Mouse (Mus musculus) CH12.LX (cell line): Measurements from ENCODE around the gene Trex1. TPM values are rescaled to one million over a fixed set of nuclear protein-coding genes. Genes with fewer than 3 reads are reported as not detected.

Experiments used
- DNase-seq: peaks from one replicate; pipeline ENCODE4 v3.0.0-alpha.2; 2013; ENCODE audit errors: extremely low read depth
- H3K27ac ChIP-seq: 2 replicates; pipeline ENCODE4 v1.5.1; 2012; ENCODE audit warnings: low read depth, mild to moderate bottlenecking, control low read depth, moderate library complexity; ENCODE audit not compliant: insufficient read depth
- H3K27me3 ChIP-seq: replicated peaks from 2 replicates; pipeline ENCODE3; 2012; ENCODE audit warnings: inconsistent platforms
- H3K36me3 ChIP-seq, 2 experiments: replicated peaks in 1 of 2; 2 replicates each; pipeline versions ENCODE3 to v1.6.1; 2012; ENCODE audit warnings: inconsistent platforms in 1 of 2, low read length in 1 of 2, mild to moderate bottlenecking in 1 of 2, mixed read lengths in 1 of 2, moderate library complexity in 1 of 2; ENCODE audit not compliant: control insufficient read depth in 1 of 2, insufficient read depth in 1 of 2
- H3K4me1 ChIP-seq, 2 experiments: 2 replicates each; pipeline ENCODE4 v1.6.1; 2012; ENCODE audit warnings: inconsistent platforms in 1 of 2, moderate library complexity in 1 of 2; ENCODE audit not compliant: insufficient read depth in 2 of 2, control insufficient read depth in 1 of 2
- H3K4me2 ChIP-seq: 2 replicates; pipeline ENCODE4 v1.6.1; 2012; ENCODE audit warnings: low read depth, mild to moderate bottlenecking, control low read depth; ENCODE audit not compliant: poor library complexity, insufficient read depth, severe bottlenecking
- H3K4me3 ChIP-seq, 3 experiments: fragments of 150-350 bp in 1 of 3; sonication (generic) in 1 of 3; replicated peaks in 1 of 3; 2 replicates each; pipeline versions ENCODE3 to v1.5.1; 2011 to 2012; ENCODE audit warnings: low read depth in 2 of 3, low read length in 2 of 3, mild to moderate bottlenecking in 2 of 3, moderate library complexity in 2 of 3, control low read depth in 1 of 3, improper control_type of control experiment in 1 of 3, inconsistent platforms in 1 of 3, mixed read lengths in 1 of 3; ENCODE audit not compliant: poor library complexity in 1 of 3
- H3K79me2 ChIP-seq: replicated peaks from 2 replicates; pipeline ENCODE4 v1.6.1; 2012; ENCODE audit warnings: mild to moderate bottlenecking, moderate library complexity; ENCODE audit not compliant: control insufficient read depth, poor library complexity, insufficient read depth, severe bottlenecking; ENCODE audit errors: extremely low read depth
- H3K9ac ChIP-seq: 2 replicates; pipeline ENCODE4 v1.6.1; 2012; ENCODE audit warnings: low read depth, mild to moderate bottlenecking, control low read depth, moderate library complexity; ENCODE audit not compliant: insufficient read depth
- H3K9me3 ChIP-seq: replicated peaks from 2 replicates; pipeline ENCODE3; 2012; ENCODE audit warnings: low read length, inconsistent platforms, mixed read lengths
- BHLHE40 ChIP-seq: IDR thresholded peaks from 2 replicates; pipeline ENCODE4 v1.6.1; 2011; ENCODE audit warnings: mild to moderate bottlenecking, low read depth, low read length, improper control_type of control experiment
- CHD1 ChIP-seq: IDR thresholded peaks from 2 replicates; pipeline ENCODE4 v1.6.1; 2012; ENCODE audit warnings: low read depth, low read length, improper control_type of control experiment, inconsistent platforms
- CHD2 ChIP-seq: IDR thresholded peaks from 2 replicates; pipeline ENCODE4 v1.6.1; 2011; ENCODE audit warnings: low read length, improper control_type of control experiment
- CTCF ChIP-seq, 2 experiments: IDR thresholded peaks in 1 of 2; conservative IDR thresholded peaks in 1 of 2; 2 replicates each; pipeline ENCODE4 v1.5.1; 2011 to 2012; ENCODE audit warnings: low read depth in 2 of 2, low read length in 2 of 2, improper control_type of control experiment in 1 of 2, inconsistent platforms in 1 of 2, mild to moderate bottlenecking in 1 of 2, moderate library complexity in 1 of 2
- ETS1 ChIP-seq: conservative IDR thresholded peaks from 2 replicates; pipeline ENCODE4 v1.6.1; 2012; ENCODE audit warnings: low read depth, mild to moderate bottlenecking, inconsistent platforms, low read length, improper control_type of control experiment, moderate library complexity
- HCFC1 ChIP-seq: IDR thresholded peaks from 2 replicates; pipeline ENCODE4 v1.6.1; 2012; ENCODE audit warnings: low read depth, mild to moderate bottlenecking, inconsistent platforms, low read length, improper control_type of control experiment
- IRF4 ChIP-seq: IDR thresholded peaks from 2 replicates; pipeline ENCODE4 v1.6.1; 2014; ENCODE audit warnings: low read depth, mild to moderate bottlenecking, inconsistent platforms, low read length, improper control_type of control experiment
- JUN ChIP-seq: IDR thresholded peaks from 2 replicates; pipeline ENCODE4 v1.6.1; 2011; ENCODE audit warnings: low read depth, mild to moderate bottlenecking, low read length, improper control_type of control experiment, moderate library complexity; ENCODE audit not compliant: insufficient read depth
- KAT2A ChIP-seq: IDR thresholded peaks from 2 replicates; pipeline ENCODE4 v1.6.1; 2012; ENCODE audit warnings: low read length, improper control_type of control experiment, inconsistent platforms; ENCODE audit not compliant: insufficient replicate concordance
- MAX ChIP-seq: IDR thresholded peaks from 2 replicates; pipeline ENCODE4 v1.6.1; 2011; ENCODE audit warnings: low read length, improper control_type of control experiment
- MXI1 ChIP-seq: IDR thresholded peaks from 2 replicates; pipeline ENCODE4 v1.6.1; 2011; ENCODE audit warnings: mild to moderate bottlenecking, low read depth, low read length, improper control_type of control experiment
- MYC ChIP-seq: IDR thresholded peaks from 2 replicates; pipeline ENCODE4 v1.6.1; 2011; ENCODE audit warnings: low read depth, mild to moderate bottlenecking, improper control_type of control experiment, low read length
- POLR2AphosphoS2 ChIP-seq: IDR thresholded peaks from 2 replicates; pipeline ENCODE4 v1.6.1; 2011; ENCODE audit warnings: low read depth, low read length, improper control_type of control experiment
- RAD21 ChIP-seq: IDR thresholded peaks from 2 replicates; pipeline ENCODE4 v1.6.1; 2011; ENCODE audit warnings: low read depth, mild to moderate bottlenecking, low read length, improper control_type of control experiment, moderate library complexity
- SMC3 ChIP-seq: IDR thresholded peaks from 2 replicates; pipeline ENCODE4 v1.6.1; 2011; ENCODE audit warnings: low read depth, low read length, improper control_type of control experiment
- UBTF ChIP-seq: IDR thresholded peaks from 2 replicates; pipeline ENCODE4 v1.6.1; 2012; ENCODE audit warnings: low read depth, mild to moderate bottlenecking, inconsistent platforms, low read length, improper control_type of control experiment, moderate library complexity
- USF2 ChIP-seq: conservative IDR thresholded peaks from 2 replicates; pipeline ENCODE4 v1.6.1; 2011; ENCODE audit warnings: low read depth, low read length, improper control_type of control experiment
- ZNF384 ChIP-seq: IDR thresholded peaks from 2 replicates; pipeline ENCODE4 v1.6.1; 2012; ENCODE audit warnings: low read depth, low read length, improper control_type of control experiment, inconsistent platforms
- dilution Hi-C: fragments of 300-500 bp; cut with MboI; formaldehyde crosslinking; loops from 2 replicates; pipeline ENCODE4 v1.14.3; 2020; ENCODE audit warnings: low sequenced_read_pairs; ENCODE audit not compliant: extremely low pct_unique_long_range_greater_than_20kb, extremely low pct_ligation_motif_present
- in situ Hi-C: fragments of 300-500 bp; cut with MboI; formaldehyde crosslinking; loops from 3 replicates; pipeline ENCODE4 v1.14.3; 2019; ENCODE audit warnings: low sequenced_read_pairs, low pct_ligation_motif_present, low pct_unique_long_range_greater_than_20kb, mixed read lengths
- polyA plus RNA-seq: library from polyadenylated mRNA; unstranded; fragments of >175 nt; gene quantifications from 2 replicates; pipeline ENCODE4 v1.2.1, GENCODE M21; 2012; ENCODE audit warnings: low read depth; ENCODE audit not compliant: insufficient read length
- total RNA-seq, 2 experiments: library from RNA; depleted of rRNA; stranded (reverse); fragments of 300-350 nt in 1 of 2; fragments of >200 nt in 1 of 2; gene quantifications; 2 replicates each; pipeline ENCODE4 v1.2.3; 2012 to 2014

Gene Trex1
- total and polyA plus RNA-seq, 3 experiments, result 20.8 to 22.9 (median 21.1) TPM

GRCm38 (mm10) chr9:109097291-109097690, 37.8 kb upstream of the Trex1 start:
- Histone ChIP-seq H3K4me3 (no peak overlapping the region), H3K36me3 (peaks cover 3 to 9% of the 10 kb centered on the region in 2 experiments), H3K4me1 (peaks cover 4 to 9% of the 10 kb centered on the region in 2 experiments; a peak in 2 of 4 replicates), H3K79me2 (no peaks in the 10 kb centered on the region), H3K4me2 (no peak overlapping the region), H3K9me3 (no peaks in the 10 kb centered on the region), H3K27ac (no peak overlapping the region), H3K27me3 (peaks cover 77% of the 10 kb centered on the region), H3K9ac (no peak overlapping the region)
- no peak for DNase-seq
- TF ChIP-seq IRF4 (no peak), BHLHE40 (no peak), MAX (no peak)
- in situ Hi-C loops, result no loop called here
- dilution Hi-C loops, result no loop called here

DNA sequence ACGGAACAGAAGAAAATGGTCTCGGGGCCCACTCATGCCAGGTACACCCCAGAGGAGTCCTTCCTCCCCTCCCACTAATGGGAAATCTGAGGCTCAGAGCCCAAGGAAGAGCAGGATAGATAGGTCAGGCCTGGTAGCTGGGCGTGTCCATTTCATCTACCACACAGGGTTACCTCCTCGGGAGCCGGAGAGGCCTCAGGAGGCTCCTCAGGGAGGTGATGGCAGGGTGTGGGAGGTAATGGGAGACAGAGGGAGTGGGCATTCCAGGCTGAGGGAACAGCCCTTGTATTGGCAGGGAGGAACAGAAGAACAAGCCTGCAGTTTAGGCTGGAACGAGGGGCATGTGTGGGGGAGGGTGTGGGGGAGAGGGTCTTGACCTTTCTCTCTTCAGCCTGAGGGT, 37.3 kb upstream of the Trex1 start:
- TF ChIP-seq POLR2AphosphoS2, result no peak
- no peak for TF ChIP-seq MXI1
- no peak for TF ChIP-seq CHD1
- in situ Hi-C loops, result no loop called here
- Histone ChIP-seq H3K36me3 (peaks cover 7 to 13% of the 10 kb centered on the region in 2 experiments), H3K9ac (no peak overlapping the region), H3K9me3 (no peaks in the 10 kb centered on the region), H3K4me2 (no peak overlapping the region), H3K4me1 (peaks cover 4 to 9% of the 10 kb centered on the region in 2 experiments; a peak in 2 of 4 replicates), H3K79me2 (no peaks in the 10 kb centered on the region), H3K27ac (no peak overlapping the region), H3K4me3 (no peak overlapping the region), H3K27me3 (peaks cover 72% of the 10 kb centered on the region)
- dilution Hi-C loops, result no loop called here
- no peak for DNase-seq

GRCm38 (mm10) chr9:109096251-109096661, 36.7 kb upstream of the Trex1 start:
- Histone ChIP-seq H3K4me2 (no peak overlapping the region), H3K27me3 (peaks cover 68% of the 10 kb centered on the region), H3K9ac (no peak overlapping the region), H3K27ac (no peak overlapping the region), H3K79me2 (no peaks in the 10 kb centered on the region), H3K9me3 (no peaks in the 10 kb centered on the region), H3K4me1 (peaks cover 4 to 9% of the 10 kb centered on the region in 2 experiments; a peak in 2 of 4 replicates), H3K36me3 (peaks cover 12 to 19% of the 10 kb centered on the region in 2 experiments), H3K4me3 (no peak overlapping the region)
- dilution Hi-C loops (no loop called here), in situ Hi-C loops (no loop called here)
- no peak for DNase-seq
- TF ChIP-seq KAT2A, result no peak
- TF ChIP-seq ETS1, result no peak
- no peak for TF ChIP-seq CTCF (conservative IDR thresholded peaks at IDR 0.05 in 1 of 2, IDR thresholded peaks at IDR 0.05 in 1 of 2; ENCODE audit: low read depth in 2 of 2, low read length in 2 of 2)
- TF ChIP-seq HCFC1, result no peak
- no peak for TF ChIP-seq CHD1
- TF ChIP-seq ZNF384, result no peak
- TF ChIP-seq SMC3, result no peak
- no peak for TF ChIP-seq USF2
- TF ChIP-seq RAD21, result no peak
- TF ChIP-seq MYC, result no peak
- TF ChIP-seq JUN, result no peak
- no peak for TF ChIP-seq CHD2
- TF ChIP-seq UBTF, result no peak
